Mouse (Mus musculus) limb, embryonic 12.5 days (tissue): Measurements from ENCODE around the gene Gm28041. TPM values are rescaled to one million over a fixed set of nuclear protein-coding genes. Genes with fewer than 3 reads are reported as not detected.

Experiments
- ATAC-seq: fragments of 200-750 bp; cut with Nextera tagmentation; 2 replicates; pipeline ENCODE4 v1.8.0; 2017; ENCODE audit warnings: low read depth, moderate TSS enrichment; ENCODE audit not compliant: insufficient number of reproducible peaks, insufficient read depth, low FRiP score, low TSS enrichment
- H3K27ac ChIP-seq: fragments of 300-500 bp; sonication (generic); 2 replicates; pipeline ENCODE4 v1.5.1; 2016; ENCODE audit warnings: mild to moderate bottlenecking, moderate library complexity
- H3K27me3 ChIP-seq: fragments of 300-500 bp; sonication (generic); 2 replicates; pipeline ENCODE4 v1.6.1; 2016; ENCODE audit warnings: mild to moderate bottlenecking, moderate library complexity
- H3K36me3 ChIP-seq: fragments of 300-500 bp; sonication (generic); 2 replicates; pipeline ENCODE4 v1.6.1; 2016; ENCODE audit warnings: mild to moderate bottlenecking, moderate library complexity
- H3K4me1 ChIP-seq: fragments of 300-500 bp; sonication (generic); replicated peaks from 2 replicates; pipeline ENCODE4 v1.6.1; 2016
- H3K4me2 ChIP-seq: fragments of 300-500 bp; sonication (generic); 2 replicates; pipeline ENCODE4 v1.6.1; 2016; ENCODE audit warnings: mild to moderate bottlenecking, moderate library complexity
- H3K4me3 ChIP-seq: fragments of 300-500 bp; sonication (generic); replicated peaks from 2 replicates; pipeline ENCODE4 v1.5.1; 2016; ENCODE audit warnings: mild to moderate bottlenecking
- H3K9ac ChIP-seq: fragments of 300-500 bp; sonication (generic); replicated peaks from 2 replicates; pipeline ENCODE4 v1.6.1; 2016; ENCODE audit warnings: mild to moderate bottlenecking, moderate library complexity
- H3K9me3 ChIP-seq: fragments of 300-500 bp; sonication (generic); 2 replicates; pipeline ENCODE4 v1.6.1; 2016; ENCODE audit warnings: mild to moderate bottlenecking, moderate library complexity
- WGBS: fragments of 180-500 bp; shearing (Covaris S2); methylation state at CpG from one replicate; pipeline ENCODE4 v1.1.7; 2016; 5-methylcytosine and 5-hydroxymethylcytosine counted together
- polyA plus RNA-seq: library from polyadenylated mRNA; unstranded; fragments of >200 nt; fragmentation: Nextera tagmentation; extraction: Ambion mirVana; gene quantifications from 2 replicates; pipeline ENCODE4 v1.2.1, GENCODE M21; 2016

Gene Gm28041
- polyA plus RNA-seq, 1 experiment from 2014 or later: not detected

- ATAC-seq: no peak
- H3K4me1 ChIP-seq: no peaks in the 10 kb centered on the region
- no peak overlapping the region for H3K27ac ChIP-seq
- no peaks in the 10 kb centered on the region for H3K27me3 ChIP-seq
- H3K4me3 ChIP-seq: no peak overlapping the region
- H3K9ac ChIP-seq: no peak overlapping the region
- H3K36me3 ChIP-seq: no peaks in the 10 kb centered on the region
- no peak overlapping the region for H3K4me2 ChIP-seq
- no peaks in the 10 kb centered on the region for H3K9me3 ChIP-seq
Observed at GRCm38 (mm10) chr13:67351854-67352253, 23.7 kb downstream of the Gm28041 start.

DNA sequence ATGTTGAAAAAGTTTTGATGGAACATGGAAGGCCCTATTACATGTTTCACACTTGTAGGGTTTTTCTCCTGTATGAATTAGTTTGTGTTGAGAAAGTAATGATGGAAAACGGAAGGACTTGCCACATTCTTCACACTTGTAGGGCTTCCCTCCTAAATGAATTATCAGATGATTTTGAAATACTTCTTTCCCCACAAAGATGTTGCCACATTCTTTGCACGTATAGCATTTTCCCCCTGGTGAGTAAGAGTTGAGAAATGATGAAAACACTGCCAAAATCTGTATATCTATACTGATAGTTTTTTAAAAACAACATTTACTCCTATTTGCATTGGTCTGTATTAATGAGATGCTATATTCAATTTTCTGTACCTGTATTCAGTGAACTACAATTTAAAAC is 32.1 kb downstream of the Gm28041 start:
- Histone ChIP-seq H3K9me3 (no peaks in the 10 kb centered on the region), H3K27ac (no peak overlapping the region), H3K4me3 (no peak overlapping the region), H3K9ac (no peak overlapping the region), H3K27me3 (no peaks in the 10 kb centered on the region), H3K4me2 (no peak overlapping the region), H3K36me3 (peaks cover 8% of the 10 kb centered on the region; the same call in 1 of the 2 replicates), H3K4me1 (no peaks in the 10 kb centered on the region)
- 94% methylated on average over 2 of the region's 2 CpGs for WGBS
- ATAC-seq: no peak

DNA sequence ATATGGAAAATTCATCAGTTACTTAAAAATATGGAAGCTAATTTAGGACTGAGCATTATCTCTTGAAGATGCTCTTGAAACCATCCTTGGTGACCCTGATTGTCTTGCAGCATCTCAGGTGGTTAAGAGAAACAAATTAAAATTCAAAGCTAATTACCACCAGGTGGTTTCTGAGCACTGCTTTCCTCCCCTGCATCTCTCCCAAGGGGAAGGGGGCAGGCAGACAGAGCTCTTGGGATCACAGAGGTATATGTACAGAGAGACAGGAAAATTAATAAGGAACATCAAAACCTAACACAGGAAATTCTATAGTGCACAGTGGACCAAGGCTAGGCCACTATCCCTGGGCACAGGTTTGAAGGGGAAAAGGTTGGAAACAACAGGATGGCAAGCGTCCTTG is 42.7 kb downstream of the Gm28041 start:
- peak overlapping the region; percentile 70 for H3K4me2 ChIP-seq
- peak overlapping the region; percentile 73 for H3K27ac ChIP-seq
- WGBS: 64% methylated on average over 1 of the region's 1 CpGs
- peak overlapping the region; percentile 65 for H3K9ac ChIP-seq
- no peaks in the 10 kb centered on the region for H3K27me3 ChIP-seq
- H3K9me3 ChIP-seq: no peaks in the 10 kb centered on the region
- no peaks in the 10 kb centered on the region for H3K36me3 ChIP-seq
- peaks cover 9% of the 10 kb centered on the region; the same call in 1 of the 2 replicates for H3K4me1 ChIP-seq
- ATAC-seq: 0 out of 2 replicates have a peak, but pooled peaks have one; percentile 11
- H3K4me3 ChIP-seq: peak overlapping the region; percentile 55

DNA sequence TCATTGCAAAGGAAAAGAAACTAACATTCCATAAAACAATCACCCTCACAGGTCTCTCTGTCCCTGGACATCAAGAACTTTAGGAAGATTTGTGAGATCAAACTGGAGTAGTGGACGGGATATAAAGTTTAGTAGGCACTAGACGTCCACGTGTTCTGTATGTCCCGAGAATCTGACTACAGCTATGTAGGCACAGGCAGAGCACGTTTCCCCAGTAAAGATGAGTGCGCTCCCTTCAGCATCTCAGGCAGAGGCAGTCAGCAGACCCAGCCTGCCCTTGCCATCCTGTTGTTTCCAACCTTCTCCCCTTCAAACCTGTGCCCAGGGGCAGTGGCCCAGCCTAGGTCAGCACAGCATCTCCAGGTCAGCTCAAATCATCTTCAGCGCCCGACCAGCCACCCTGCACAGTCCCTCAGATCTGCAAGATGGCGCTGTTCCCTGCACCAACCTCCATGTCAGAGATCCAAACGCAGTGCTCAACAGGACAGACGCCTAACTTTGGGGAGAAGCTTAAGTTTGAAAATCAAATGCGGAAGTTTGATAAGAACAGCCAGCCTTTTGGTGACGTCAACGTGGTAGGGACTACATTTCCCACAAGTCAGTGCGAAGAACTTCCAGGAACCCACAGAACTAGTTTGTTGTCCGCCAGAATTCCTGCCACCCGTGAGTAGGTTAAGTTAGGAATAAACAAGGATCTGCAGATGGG is 43.4 kb downstream of the Gm28041 start, which contains the start of gene Zfp595:
TSS of gene Zfp595 (minus strand) at position 552 of the 706 bp plus-strand sequence.
- Histone ChIP-seq H3K9me3 (no peaks in the 10 kb centered on the region), H3K9ac (peak within 1 kb of the TSS; percentile 65), H3K27me3 (no peaks in the 10 kb centered on the region), H3K36me3 (no peaks in the 10 kb centered on the region), H3K4me3 (peak within 1 kb of the TSS; percentile 55), H3K27ac (peak within 1 kb of the TSS; percentile 73), H3K4me2 (peak within 1 kb of the TSS; percentile 70), H3K4me1 (peaks cover 9% of the 10 kb centered on the region; the same call in 1 of the 2 replicates)
- peak; percentile 85 for ATAC-seq
- 20% methylated on average over 17 of the region's 17 CpGs for WGBS

DNA sequence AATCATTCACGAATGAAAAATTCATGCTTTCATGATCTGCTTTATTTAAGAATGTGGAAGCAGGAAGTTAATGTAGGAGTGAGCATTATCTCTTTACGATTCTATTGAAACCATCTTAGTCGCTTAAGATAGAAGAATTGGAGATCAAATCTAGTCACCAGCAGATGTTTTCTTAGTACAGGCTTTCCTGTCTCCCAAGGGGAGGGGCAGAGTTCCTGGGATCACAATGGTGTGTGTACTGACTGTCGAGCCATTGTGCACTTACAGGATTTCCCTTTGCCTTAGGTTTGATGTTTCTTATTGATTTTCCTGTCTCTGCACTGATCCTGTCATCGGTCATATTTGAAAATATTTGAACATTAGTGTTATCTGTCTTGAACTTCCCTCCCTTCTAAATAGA is 68.8 kb downstream of the Gm28041 start:
- no peaks in the 10 kb centered on the region for H3K27me3 ChIP-seq
- 45% methylated on average over 5 of the region's 5 CpGs for WGBS
- peak overlapping the region; percentile 75; the same call in 1 of the 2 replicates for H3K9ac ChIP-seq
- H3K36me3 ChIP-seq: no peaks in the 10 kb centered on the region
- peak overlapping the region; percentile 91 for H3K4me2 ChIP-seq
- ATAC-seq: peak; percentile 46; the same call in 1 of the 2 replicates
- H3K4me3 ChIP-seq: peak overlapping the region; percentile 68
- no peak overlapping the region for H3K27ac ChIP-seq
- peaks cover 1% of the 10 kb centered on the region; the same call in 1 of the 2 replicates for H3K9me3 ChIP-seq
- peaks cover 6% of the 10 kb centered on the region; the same call in 1 of the 2 replicates for H3K4me1 ChIP-seq

DNA sequence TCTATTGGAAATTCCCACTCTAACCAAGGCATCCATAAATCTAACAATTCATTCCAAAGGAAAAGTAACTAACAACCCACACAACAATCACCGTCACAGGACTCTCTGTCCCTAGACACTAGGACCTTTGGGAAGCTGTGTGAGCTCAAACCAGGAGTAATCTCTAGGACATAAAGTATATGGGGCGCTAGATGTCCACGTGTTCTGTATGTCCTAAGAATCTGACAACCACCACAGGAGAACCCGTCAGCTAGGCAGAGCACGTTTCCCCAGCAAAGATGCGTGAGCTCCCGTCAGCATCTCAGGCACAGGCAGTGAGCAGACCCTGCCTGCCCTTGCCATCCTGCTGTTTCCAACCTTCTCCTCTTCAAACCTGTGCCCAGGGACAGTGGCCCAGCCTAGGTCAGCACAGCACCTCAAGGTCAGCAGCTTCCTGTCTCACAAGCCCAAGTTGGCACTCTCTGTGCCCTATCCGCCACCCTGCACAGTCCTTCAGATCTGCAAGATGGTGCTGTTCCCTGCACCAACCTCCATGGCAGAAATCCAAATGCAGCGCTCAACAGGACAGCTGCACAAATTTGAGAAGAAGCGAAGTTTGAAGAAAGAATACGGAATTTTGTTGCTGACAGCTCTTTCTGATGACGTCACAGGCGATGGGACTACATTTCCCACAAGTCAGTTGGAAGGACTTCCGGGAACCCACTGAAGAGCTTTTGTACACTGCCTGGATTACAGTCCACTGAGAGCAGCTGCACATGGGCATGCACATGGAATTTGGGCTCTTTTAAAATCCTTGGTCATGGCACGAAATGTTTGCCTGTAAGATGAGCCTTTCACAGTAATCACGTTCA is 69.5 kb downstream of the Gm28041 start, which contains the start of gene Zfp457:
TSS of gene Zfp457 (minus strand) at position 664 of the 851 bp plus-strand sequence.
- Histone ChIP-seq H3K27ac (no peak within 1 kb of the TSS), H3K4me2 (peak within 1 kb of the TSS; percentile 91), H3K4me3 (peak within 1 kb of the TSS; percentile 68), H3K36me3 (no peaks in the 10 kb centered on the region), H3K27me3 (no peaks in the 10 kb centered on the region), H3K9me3 (no peaks in the 10 kb centered on the region), H3K4me1 (peaks cover 6% of the 10 kb centered on the region; the same call in 1 of the 2 replicates), H3K9ac (peak within 1 kb of the TSS; percentile 75)
- ATAC-seq: peak; percentile 96
- 12% methylated on average over 16 of the region's 16 CpGs for WGBS

Other genes starting within 250 kb of the Gm28041 start
- 7.6 and 8.1 TPM in 2 replicates for gene Rsl1, start 202.6 kb downstream of the Gm28041 start, polyA plus RNA-seq
- gene Zfp455, start 181.2 kb downstream of the Gm28041 start, polyA plus RNA-seq: 2.1 and 2.7 TPM in 2 replicates
- gene Zfp458, start 97.3 kb downstream of the Gm28041 start, polyA plus RNA-seq: 1.5 and 2.0 TPM in 2 replicates
- 0.47 and 0.58 TPM in 2 replicates for gene Zfp457, start 69.2 kb downstream of the Gm28041 start, polyA plus RNA-seq
- 1.9 and 3.0 TPM in 2 replicates for gene Zfp595, start 43.2 kb downstream of the Gm28041 start, polyA plus RNA-seq
- gene Gm28044, start 15.2 kb downstream of the Gm28041 start, polyA plus RNA-seq: not detected in 2 replicates
- 1.2 and 1.3 TPM in 2 replicates for gene Zfp953, start 15.1 kb downstream of the Gm28041 start, polyA plus RNA-seq
- gene Zfp456, start 77 bp upstream of the Gm28041 start, polyA plus RNA-seq: 1.4 and 1.8 TPM in 2 replicates
- 4.9 and 5.1 TPM in 2 replicates for gene Zfp429, start 24.1 kb upstream of the Gm28041 start, polyA plus RNA-seq
- gene Zfp459, start 45.7 kb upstream of the Gm28041 start, polyA plus RNA-seq: 1.5 and 2.3 TPM in 2 replicates
- 10.4 and 11.4 TPM in 2 replicates for gene Zfp874a, start 75.9 kb upstream of the Gm28041 start, polyA plus RNA-seq
- gene Zfp874b, start 108.5 kb upstream of the Gm28041 start, polyA plus RNA-seq: 2.4 and 3.2 TPM in 2 replicates
- 22.1 and 22.5 TPM in 2 replicates for gene Zfp58, start 124.8 kb upstream of the Gm28041 start, polyA plus RNA-seq
- 0.29 TPM in 1 of 2 replicates, not detected in the other for gene Gm26965, start 150.4 kb upstream of the Gm28041 start, polyA plus RNA-seq
- gene Zfp87, start 150.4 kb upstream of the Gm28041 start, polyA plus RNA-seq: 26.3 and 26.5 TPM in 2 replicates
- gene Zfp748, start 178.1 kb upstream of the Gm28041 start, polyA plus RNA-seq: 16.5 and 17.6 TPM in 2 replicates
- gene Zfp729b, start 234.0 kb upstream of the Gm28041 start, polyA plus RNA-seq: 5.3 TPM in 2 replicates